Mouse (Mus musculus): Measurements from ENCODE around the gene Txn2. TPM values are rescaled to one million over a fixed set of nuclear protein-coding genes. Genes with fewer than 3 reads are reported as not detected.

The Txn2 gene
- polyA plus RNA-seq, 1 experiment from 2014 or later: 325 TPM

DNA sequence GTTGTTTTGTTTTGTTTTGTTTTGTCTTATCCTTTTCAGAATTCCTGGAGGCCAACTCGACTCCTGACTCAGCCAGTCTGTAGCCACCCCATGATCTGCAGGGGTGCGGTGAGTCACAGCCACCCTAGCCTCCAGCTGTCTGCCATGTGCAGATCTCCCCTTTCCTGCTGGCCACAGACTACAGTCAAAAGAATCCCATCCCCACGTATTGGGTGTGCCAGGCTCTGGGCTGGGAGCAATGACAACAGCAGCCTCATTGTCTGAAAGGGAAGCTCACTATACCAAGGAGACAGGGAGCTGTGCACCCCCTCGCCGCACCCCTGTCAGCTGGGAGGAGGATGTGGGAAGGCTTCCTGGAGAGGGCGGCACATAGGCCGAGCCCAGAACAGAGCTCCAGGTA lies 40.5 kb downstream of the Txn2 start:
- no peaks in the 10 kb centered on the region for H3K9me3 ChIP-seq (replicated peaks; ENCODE audit: control insufficient read depth, low read length)
- H3K9ac ChIP-seq (ENCODE audit: low read length): no peak overlapping the region
- no peaks in the 10 kb centered on the region for H3K36me3 ChIP-seq (ENCODE audit: control insufficient read depth, insufficient read depth)
- H3K4me2 ChIP-seq (ENCODE audit: low read depth, low read length): no peak overlapping the region
- H3K27me3 ChIP-seq (ENCODE audit: control insufficient read depth, insufficient read depth, low read length): no peaks in the 10 kb centered on the region
- ATAC-seq (replicated peaks; ENCODE audit: extremely low read depth, insufficient read depth, low FRiP score): no peak
- WGBS: 57% methylated on average over 7 of the region's 7 CpGs
- no peak overlapping the region for H3K27ac ChIP-seq (ENCODE audit: low read length)
- peaks cover 5% of the 10 kb centered on the region; the same call in 1 of the 2 replicates for H3K4me1 ChIP-seq (ENCODE audit: control insufficient read depth, insufficient read depth, low read length)
- no peak overlapping the region for H3K4me3 ChIP-seq (ENCODE audit: low read length)

GRCm38 (mm10) chr15:77887093-77887488 lies 41.7 kb downstream of the Txn2 start:
- Histone ChIP-seq H3K4me2 (ENCODE audit: low read depth, low read length) (no peak overlapping the region), H3K9me3 (replicated peaks; ENCODE audit: control insufficient read depth, low read length) (no peaks in the 10 kb centered on the region), H3K4me1 (ENCODE audit: control insufficient read depth, insufficient read depth, low read length) (peaks cover 16% of the 10 kb centered on the region), H3K27ac (ENCODE audit: low read length) (no peak overlapping the region), H3K4me3 (ENCODE audit: low read length) (no peak overlapping the region), H3K36me3 (ENCODE audit: control insufficient read depth, insufficient read depth) (no peaks in the 10 kb centered on the region), H3K9ac (ENCODE audit: low read length) (no peak overlapping the region), H3K27me3 (ENCODE audit: control insufficient read depth, insufficient read depth, low read length) (no peaks in the 10 kb centered on the region)
- 61% methylated on average over 1 of the region's 1 CpGs for WGBS
- ATAC-seq (replicated peaks; ENCODE audit: extremely low read depth, insufficient read depth, low FRiP score): no peak

- no peak for ATAC-seq (replicated peaks; ENCODE audit: extremely low read depth, insufficient read depth, low FRiP score)
- Histone ChIP-seq H3K4me2 (ENCODE audit: low read depth, low read length) (no peak overlapping the region), H3K9ac (ENCODE audit: low read length) (no peak overlapping the region), H3K4me3 (ENCODE audit: low read length) (no peak overlapping the region), H3K27me3 (ENCODE audit: control insufficient read depth, insufficient read depth, low read length) (no peaks in the 10 kb centered on the region), H3K9me3 (replicated peaks; ENCODE audit: control insufficient read depth, low read length) (no peaks in the 10 kb centered on the region), H3K4me1 (ENCODE audit: control insufficient read depth, insufficient read depth, low read length) (peaks cover 17% of the 10 kb centered on the region), H3K27ac (ENCODE audit: low read length) (no peak overlapping the region), H3K36me3 (ENCODE audit: control insufficient read depth, insufficient read depth) (no peaks in the 10 kb centered on the region)
- 94% methylated on average over 4 of the region's 5 CpGs for WGBS
Measured at GRCm38 (mm10) chr15:77886369-77887092, 42.3 kb downstream of the Txn2 start.

GRCm38 (mm10) chr15:77885945-77886344 lies 42.9 kb downstream of the Txn2 start:
- no peak overlapping the region for H3K27ac ChIP-seq (ENCODE audit: low read length)
- no peaks in the 10 kb centered on the region for H3K9me3 ChIP-seq (replicated peaks; ENCODE audit: control insufficient read depth, low read length)
- H3K4me3 ChIP-seq (ENCODE audit: low read length): no peak overlapping the region

DNA sequence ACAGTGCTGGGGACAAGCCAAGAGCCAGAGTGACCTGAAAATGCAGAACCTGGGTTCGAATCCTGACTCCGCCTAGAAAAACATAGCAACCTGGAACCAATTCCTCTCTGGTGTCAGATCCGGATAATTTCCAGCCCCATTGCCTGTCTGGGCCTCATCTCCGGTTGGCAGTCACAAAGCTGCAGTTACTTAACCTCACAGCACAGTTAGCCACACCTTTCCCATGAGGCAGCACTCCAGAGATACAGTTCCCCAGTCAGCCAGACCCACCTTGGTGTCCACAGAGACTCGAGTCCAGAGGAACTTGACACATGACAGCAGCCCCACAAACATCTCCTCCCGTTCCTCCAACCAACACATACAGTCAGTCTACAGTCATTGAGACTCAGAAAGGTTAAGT lies 43.6 kb downstream of the Txn2 start:
- Histone ChIP-seq H3K9ac (ENCODE audit: low read length) (no peak overlapping the region), H3K4me2 (ENCODE audit: low read depth, low read length) (no peak overlapping the region), H3K4me1 (ENCODE audit: control insufficient read depth, insufficient read depth, low read length) (peaks cover 17% of the 10 kb centered on the region), H3K27ac (ENCODE audit: low read length) (no peak overlapping the region), H3K36me3 (ENCODE audit: control insufficient read depth, insufficient read depth) (no peaks in the 10 kb centered on the region), H3K27me3 (ENCODE audit: control insufficient read depth, insufficient read depth, low read length) (no peaks in the 10 kb centered on the region), H3K4me3 (ENCODE audit: low read length) (no peak overlapping the region), H3K9me3 (replicated peaks; ENCODE audit: control insufficient read depth, low read length) (no peaks in the 10 kb centered on the region)
- WGBS: 80% methylated on average over 6 of the region's 6 CpGs
- ATAC-seq (replicated peaks; ENCODE audit: extremely low read depth, insufficient read depth, low FRiP score): no peak

More at GRCm38 (mm10) chr15:77885945-77886344, 42.9 kb downstream of the Txn2 start:
- H3K27me3 ChIP-seq (ENCODE audit: control insufficient read depth, insufficient read depth, low read length): no peaks in the 10 kb centered on the region
- ATAC-seq (replicated peaks; ENCODE audit: extremely low read depth, insufficient read depth, low FRiP score): no peak
- WGBS: 75% methylated on average over 4 of the region's 4 CpGs
- no peaks in the 10 kb centered on the region for H3K36me3 ChIP-seq (ENCODE audit: control insufficient read depth, insufficient read depth)
- no peak overlapping the region for H3K4me2 ChIP-seq (ENCODE audit: low read depth, low read length)
- H3K4me1 ChIP-seq (ENCODE audit: control insufficient read depth, insufficient read depth, low read length): peaks cover 17% of the 10 kb centered on the region
- no peak overlapping the region for H3K9ac ChIP-seq (ENCODE audit: low read length)

GRCm38 (mm10) chr15:77883697-77884010 lies 45.2 kb downstream of the Txn2 start:
- H3K9me3 ChIP-seq (replicated peaks; ENCODE audit: control insufficient read depth, low read length): no peaks in the 10 kb centered on the region
- peak overlapping the region; percentile 61 for H3K27ac ChIP-seq (ENCODE audit: low read length)
- no peaks in the 10 kb centered on the region for H3K36me3 ChIP-seq (ENCODE audit: control insufficient read depth, insufficient read depth)
- H3K4me3 ChIP-seq (ENCODE audit: low read length): no peak overlapping the region
- no peaks in the 10 kb centered on the region for H3K27me3 ChIP-seq (ENCODE audit: control insufficient read depth, insufficient read depth, low read length)
- no peak for ATAC-seq (replicated peaks; ENCODE audit: extremely low read depth, insufficient read depth, low FRiP score)
- peaks cover 17% of the 10 kb centered on the region for H3K4me1 ChIP-seq (ENCODE audit: control insufficient read depth, insufficient read depth, low read length)
- 66% methylated on average over 4 of the region's 4 CpGs for WGBS
- no peak overlapping the region for H3K9ac ChIP-seq (ENCODE audit: low read length)
- H3K4me2 ChIP-seq (ENCODE audit: low read depth, low read length): no peak overlapping the region

DNA sequence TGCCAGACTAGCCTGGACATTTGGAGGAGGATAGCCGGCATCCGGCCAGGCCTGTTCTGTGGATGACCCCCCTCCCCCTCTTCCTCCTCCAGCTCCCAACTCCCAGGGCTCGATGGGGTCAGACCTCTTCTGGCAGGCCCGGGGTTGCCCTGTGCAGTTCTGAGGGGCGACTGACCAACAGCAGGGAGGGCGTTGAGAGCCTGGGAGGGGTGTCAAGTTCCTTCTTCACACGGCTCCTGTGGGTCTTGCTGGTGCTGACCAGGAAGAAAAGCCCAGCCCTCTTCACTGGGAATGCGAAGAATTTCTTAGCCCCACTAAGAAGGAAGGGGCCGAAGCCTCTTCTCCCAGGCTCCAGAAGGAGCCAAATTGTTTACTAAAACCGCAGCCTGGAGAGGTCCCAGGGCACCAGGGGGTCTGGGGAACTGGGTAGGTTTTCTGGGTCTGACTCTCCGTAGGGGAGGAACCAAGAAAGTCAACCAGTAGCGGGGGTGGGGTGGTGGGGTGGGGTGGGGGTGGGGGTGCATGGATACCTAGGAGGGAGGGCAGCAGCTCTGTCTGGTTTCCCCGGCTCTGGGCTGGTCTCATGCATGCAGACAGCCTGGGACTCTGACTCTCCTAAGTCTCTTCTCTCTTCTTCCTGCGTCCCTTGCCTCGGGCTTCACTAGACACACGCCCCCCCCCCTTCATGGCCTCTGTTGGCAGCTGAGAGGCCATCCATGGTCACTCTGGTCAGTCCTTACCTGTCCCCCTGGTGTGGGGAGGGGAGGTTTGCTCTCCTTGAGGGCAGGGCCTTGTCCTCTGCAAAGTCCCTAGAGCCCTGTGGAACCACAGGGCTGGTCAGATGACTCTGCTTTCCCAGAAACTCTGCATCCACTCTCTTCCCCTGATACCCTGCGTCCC lies 45.8 kb downstream of the Txn2 start:
- H3K9me3 ChIP-seq (replicated peaks; ENCODE audit: control insufficient read depth, low read length): no peaks in the 10 kb centered on the region
- H3K4me1 ChIP-seq (ENCODE audit: control insufficient read depth, insufficient read depth, low read length): peaks cover 17% of the 10 kb centered on the region
- no peak overlapping the region for H3K4me2 ChIP-seq (ENCODE audit: low read depth, low read length)
- no peak overlapping the region for H3K4me3 ChIP-seq (ENCODE audit: low read length)
- peak; percentile 59 for ATAC-seq (replicated peaks; ENCODE audit: extremely low read depth, insufficient read depth, low FRiP score)
- 20% methylated on average over 15 of the region's 17 CpGs for WGBS
- peak overlapping the region; percentile 29; the same call in 1 of the 2 replicates for H3K9ac ChIP-seq (ENCODE audit: low read length)
- peak overlapping the region; percentile 61 for H3K27ac ChIP-seq (ENCODE audit: low read length)
- H3K36me3 ChIP-seq (ENCODE audit: control insufficient read depth, insufficient read depth): no peaks in the 10 kb centered on the region
- no peaks in the 10 kb centered on the region for H3K27me3 ChIP-seq (ENCODE audit: control insufficient read depth, insufficient read depth, low read length)

DNA sequence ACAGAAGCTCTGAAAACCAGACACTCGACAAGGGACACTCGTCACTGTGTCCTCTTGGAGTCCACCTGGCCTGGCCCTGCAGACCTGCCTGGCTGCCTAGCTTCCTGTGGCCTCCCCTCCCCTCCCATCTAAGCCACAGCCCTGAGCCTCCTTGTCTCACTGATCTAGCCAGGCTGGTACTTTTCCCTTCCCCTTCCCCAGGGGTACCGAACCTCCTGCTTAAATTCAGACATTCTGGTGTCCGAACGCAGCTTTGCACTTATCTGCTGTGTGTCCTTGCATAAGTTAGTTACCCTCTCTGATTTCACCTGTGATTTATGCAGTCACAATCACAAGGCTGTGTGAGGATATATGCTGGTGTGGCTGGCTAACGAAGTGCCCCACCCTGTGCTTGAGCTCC lies 46.5 kb downstream of the Txn2 start:
- Histone ChIP-seq H3K27me3 (ENCODE audit: control insufficient read depth, insufficient read depth, low read length) (no peaks in the 10 kb centered on the region), H3K36me3 (ENCODE audit: control insufficient read depth, insufficient read depth) (no peaks in the 10 kb centered on the region), H3K4me3 (ENCODE audit: low read length) (no peak overlapping the region), H3K4me2 (ENCODE audit: low read depth, low read length) (no peak overlapping the region), H3K4me1 (ENCODE audit: control insufficient read depth, insufficient read depth, low read length) (peaks cover 17% of the 10 kb centered on the region), H3K9ac (ENCODE audit: low read length) (no peak overlapping the region; the same call in 1 of the 2 replicates), H3K9me3 (replicated peaks; ENCODE audit: control insufficient read depth, low read length) (no peaks in the 10 kb centered on the region), H3K27ac (ENCODE audit: low read length) (peak overlapping the region; percentile 33; the same call in 1 of the 2 replicates)
- 56% methylated on average over 6 of the region's 6 CpGs for WGBS
- no peak for ATAC-seq (replicated peaks; ENCODE audit: extremely low read depth, insufficient read depth, low FRiP score)

DNA sequence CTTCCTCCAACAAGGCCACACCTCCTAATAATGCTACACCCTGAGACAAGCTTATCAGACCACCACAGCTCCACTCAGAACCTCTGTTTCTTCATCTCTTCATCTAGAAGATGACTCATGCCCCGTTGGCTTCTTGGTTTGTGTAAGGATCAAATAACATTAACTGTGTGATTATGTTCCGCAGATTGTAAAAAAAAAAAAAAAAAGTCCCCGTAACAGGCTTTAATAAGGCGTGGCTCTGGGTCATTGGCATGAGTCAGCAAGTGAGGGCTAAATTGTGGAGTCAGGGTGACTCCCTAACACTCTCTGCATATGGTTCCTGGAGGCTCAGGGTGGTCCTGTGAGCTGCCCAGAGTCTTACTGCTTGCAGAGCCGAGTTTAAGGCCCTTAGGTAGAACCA lies 47.1 kb downstream of the Txn2 start:
- Histone ChIP-seq H3K27me3 (ENCODE audit: control insufficient read depth, insufficient read depth, low read length) (no peaks in the 10 kb centered on the region), H3K9me3 (replicated peaks; ENCODE audit: control insufficient read depth, low read length) (no peaks in the 10 kb centered on the region), H3K36me3 (ENCODE audit: control insufficient read depth, insufficient read depth) (no peaks in the 10 kb centered on the region), H3K9ac (ENCODE audit: low read length) (no peak overlapping the region), H3K4me1 (ENCODE audit: control insufficient read depth, insufficient read depth, low read length) (peaks cover 17% of the 10 kb centered on the region), H3K4me3 (ENCODE audit: low read length) (no peak overlapping the region), H3K4me2 (ENCODE audit: low read depth, low read length) (no peak overlapping the region), H3K27ac (ENCODE audit: low read length) (no peak overlapping the region)
- 52% methylated on average over 5 of the region's 5 CpGs for WGBS
- ATAC-seq (replicated peaks; ENCODE audit: extremely low read depth, insufficient read depth, low FRiP score): no peak

Data from heart, embryonic 16.5 days (tissue).